Mouse (Mus musculus) gastrocnemius, postnatal 25 days (tissue): ENCODE results near the gene Apbb2. TPM values are rescaled to one million over a fixed set of nuclear protein-coding genes. Genes with fewer than 3 reads are reported as not detected.

Experiments
- DNase-seq: peaks from one replicate; pipeline ENCODE4 v3.0.0; 2022
- total RNA-seq, 2 experiments: library from RNA; stranded (reverse); gene quantifications; 1 replicate in 1 of 2; 2 replicates in 1 of 2; pipeline ENCODE4 v1.2.3; 2021

Gene Apbb2
- total RNA-seq, 2 experiments from 2014 or later: 32.8 to 39.8 TPM

- DNase-seq: no peak
Measured at GRCm38 (mm10) chr5:66473599-66473998, 145.0 kb downstream of the Apbb2 start.

GRCm38 (mm10) chr5:66470837-66471236 lies 147.7 kb downstream of the Apbb2 start:
- no peak for DNase-seq

GRCm38 (mm10) chr5:66469685-66470084 lies 148.9 kb downstream of the Apbb2 start:
- peak; percentile 19 for DNase-seq

GRCm38 (mm10) chr5:66468331-66469001 lies 150.1 kb downstream of the Apbb2 start:
- DNase-seq: no peak

- no peak for DNase-seq
Measured at GRCm38 (mm10) chr5:66462665-66463064, 155.9 kb downstream of the Apbb2 start.

- DNase-seq: no peak
Measured at GRCm38 (mm10) chr5:66458851-66459250, 159.7 kb downstream of the Apbb2 start.

GRCm38 (mm10) chr5:66455271-66455670 lies 163.3 kb downstream of the Apbb2 start:
- no peak for DNase-seq

- DNase-seq: no peak
Measured at GRCm38 (mm10) chr5:66454826-66455225, 163.8 kb downstream of the Apbb2 start.

- DNase-seq: no peak
Measured at GRCm38 (mm10) chr5:66453106-66453505, 165.5 kb downstream of the Apbb2 start.

- DNase-seq: no peak
Measured at GRCm38 (mm10) chr5:66451561-66451960, 167.0 kb downstream of the Apbb2 start.

GRCm38 (mm10) chr5:66445497-66445896 lies 173.1 kb downstream of the Apbb2 start:
- DNase-seq: no peak

- DNase-seq: no peak
Measured at GRCm38 (mm10) chr5:66442260-66442659, 176.3 kb downstream of the Apbb2 start.

- DNase-seq: no peak
Measured at GRCm38 (mm10) chr5:66436791-66437246, 181.8 kb downstream of the Apbb2 start.

GRCm38 (mm10) chr5:66435158-66435557 lies 183.4 kb downstream of the Apbb2 start:
- no peak for DNase-seq

GRCm38 (mm10) chr5:66429076-66429475 lies 189.5 kb downstream of the Apbb2 start:
- no peak for DNase-seq

GRCm38 (mm10) chr5:66428071-66428470 lies 190.5 kb downstream of the Apbb2 start:
- DNase-seq: no peak

GRCm38 (mm10) chr5:66423909-66424308 lies 194.7 kb downstream of the Apbb2 start:
- DNase-seq: no peak

- DNase-seq: no peak
Measured at GRCm38 (mm10) chr5:66423466-66423865, 195.1 kb downstream of the Apbb2 start.

- DNase-seq: no peak
Measured at GRCm38 (mm10) chr5:66421954-66422353, 196.6 kb downstream of the Apbb2 start.

GRCm38 (mm10) chr5:66421230-66421629 lies 197.4 kb downstream of the Apbb2 start:
- no peak for DNase-seq

GRCm38 (mm10) chr5:66420011-66420410 lies 198.6 kb downstream of the Apbb2 start:
- DNase-seq: no peak

GRCm38 (mm10) chr5:66417289-66417688 lies 201.3 kb downstream of the Apbb2 start:
- DNase-seq: no peak

GRCm38 (mm10) chr5:66415700-66416543 lies 202.7 kb downstream of the Apbb2 start:
- no peak for DNase-seq
